Mouse (Mus musculus) telencephalon, adult 2 months (tissue): ENCODE measurements at regions not wholly inside any gene's neighbourhood (a gene's known extent, or its start where the extent isn't known, plus 50 kb on each side); places are given as distances from the start of the nearest gene placed in this dataset.

ENCODE experiments used
- DNase-seq: peaks from one replicate; pipeline ENCODE4 v3.0.0-alpha.2; 2011; ENCODE audit warnings: low read depth, low spot score

GRCm38 (mm10) chr4:73542331-73542730 lies 65.3 kb upstream of the Gm11238 start:
- DNase-seq, result no peak

- DNase-seq, result no peak
These were observed 76.1 kb upstream of the Gm11238 start for GRCm38 (mm10) chr4:73531604-73532003.

- DNase-seq, result no peak
These were observed 83.0 kb upstream of the Gm11238 start for GRCm38 (mm10) chr4:73524579-73525208.

GRCm38 (mm10) chr4:73518742-73519384 lies 88.8 kb upstream of the Gm11238 start:
- no peak for DNase-seq

DNA sequence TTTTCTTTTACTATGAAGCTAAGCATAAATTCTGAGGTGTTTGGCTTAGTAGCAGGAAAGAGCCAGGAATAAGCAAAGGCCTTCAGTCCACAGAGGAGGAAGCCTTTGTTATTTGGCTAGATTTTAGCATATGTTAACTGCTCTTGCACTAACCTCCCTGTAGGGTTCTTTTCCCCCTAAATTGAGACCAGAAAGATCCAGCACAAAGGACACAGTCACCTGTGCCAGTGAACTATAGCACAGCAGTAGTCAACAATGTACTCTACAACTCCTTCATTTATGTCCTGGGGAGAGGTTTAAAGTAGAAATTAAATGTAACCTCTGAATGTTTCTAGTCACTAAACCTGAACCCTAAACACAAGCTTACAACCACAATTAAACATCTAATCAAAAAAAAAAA lies 90.1 kb upstream of the Gm11238 start:
- DNase-seq, result no peak

GRCm38 (mm10) chr4:73516717-73517116 lies 91.0 kb upstream of the Gm11238 start:
- no peak for DNase-seq

DNA sequence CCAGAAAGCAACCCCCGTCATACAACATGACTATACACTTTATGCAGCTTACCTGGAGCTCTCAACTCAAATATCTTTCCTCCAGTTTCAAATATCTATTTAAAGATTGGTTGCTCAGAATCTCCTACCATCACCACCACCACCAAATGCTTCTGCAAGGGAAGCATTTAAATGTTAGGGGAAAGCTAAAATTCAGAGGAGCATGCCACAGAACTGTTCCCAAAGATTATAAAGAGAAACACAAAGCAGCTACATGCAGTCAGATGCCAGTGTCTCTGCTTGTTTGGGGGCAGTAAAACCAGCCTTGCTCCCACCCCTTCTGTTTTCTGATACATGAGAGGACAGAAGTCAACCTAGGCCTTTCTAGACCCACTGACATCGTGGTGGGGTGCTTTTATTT lies 100.8 kb upstream of the Gm11238 start:
- DNase-seq, result peak; percentile 4

- no peak for DNase-seq
These were observed 84.3 kb upstream of the Gm11487 start for GRCm38 (mm10) chr4:73489199-73489598.

DNA sequence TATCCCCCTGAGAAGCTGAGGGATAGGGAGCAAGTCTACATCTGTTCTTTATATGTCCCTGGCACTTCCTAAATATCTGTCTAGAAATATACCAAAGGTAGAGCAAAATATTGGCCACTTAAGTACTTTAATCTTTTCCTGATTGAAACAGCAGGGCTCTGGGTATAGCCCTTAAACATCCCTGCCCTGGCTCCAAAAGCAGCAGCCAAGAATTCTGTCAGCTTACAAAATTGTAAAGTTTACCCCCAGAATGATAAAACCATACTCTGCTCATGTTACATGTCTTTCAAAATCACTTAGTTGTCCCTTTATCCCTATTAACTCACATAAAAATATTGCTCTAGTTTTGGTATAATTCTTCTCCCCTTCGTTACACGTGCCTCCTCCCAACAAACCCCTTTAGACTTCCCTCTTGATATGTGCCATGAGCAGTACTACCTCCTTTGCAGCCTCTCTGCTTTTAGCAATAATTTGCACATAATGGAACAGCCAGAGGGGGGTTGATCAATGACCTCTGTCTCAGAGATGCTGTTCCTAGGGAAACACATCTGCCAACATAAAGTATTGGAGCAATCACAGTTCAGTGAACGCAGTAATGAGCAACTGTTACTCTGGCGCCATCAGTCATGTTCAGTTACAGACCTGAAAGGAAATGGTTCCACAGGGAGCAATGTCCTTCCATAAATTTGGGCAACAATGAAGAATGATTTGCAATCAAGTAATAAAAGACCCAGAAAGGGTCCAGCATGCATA lies 83.6 kb upstream of the Gm11487 start:
- DNase-seq, result no peak

GRCm38 (mm10) chr4:73467982-73468565 lies 63.2 kb upstream of the Gm11487 start:
- no peak for DNase-seq
